Mouse (Mus musculus): ENCODE measurements around the gene Slc48a1. TPM values are rescaled to one million over a fixed set of nuclear protein-coding genes. Genes with fewer than 3 reads are reported as not detected.

Slc48a1 gene
- polyA plus RNA-seq, 1 experiment = 229 TPM

DNA sequence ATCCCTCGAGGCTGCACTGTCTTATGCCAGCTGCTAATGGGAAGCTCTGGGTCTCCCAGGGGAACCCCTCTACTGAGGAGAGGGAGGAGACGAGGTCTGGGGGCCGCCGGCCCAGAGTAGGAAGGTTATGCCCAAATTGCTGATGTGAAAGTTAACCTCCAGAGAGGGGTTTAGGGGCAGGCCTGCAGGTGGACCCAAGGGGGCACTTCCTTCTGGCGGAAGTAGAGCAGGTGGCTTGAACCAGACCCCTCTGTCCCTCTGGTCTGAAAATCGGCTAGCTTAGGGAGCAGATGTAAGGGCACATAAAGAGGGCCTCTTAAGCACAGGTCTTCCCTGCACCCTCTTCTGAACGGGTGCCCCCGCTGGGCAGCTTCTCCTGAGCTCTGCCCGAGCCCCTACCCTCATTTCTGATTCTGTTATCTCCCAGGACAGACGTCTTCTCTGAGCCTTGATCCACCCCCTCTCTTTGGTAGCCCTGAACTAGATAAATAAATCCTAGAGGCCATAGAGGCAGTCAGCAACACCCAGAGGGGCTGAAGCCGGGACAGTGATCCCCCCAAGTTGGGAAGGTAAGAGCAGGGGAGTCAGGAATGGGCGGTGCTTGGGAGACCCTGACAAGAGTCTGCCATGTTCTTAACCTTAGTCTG is 47.7 kb downstream of the Slc48a1 start:
- no peak for DNase-seq (ENCODE audit: low read depth)

- DNase-seq (ENCODE audit: low read depth) = no peak
These were observed 48.4 kb downstream of the Slc48a1 start for GRCm38 (mm10) chr15:97826588-97827261.

DNA sequence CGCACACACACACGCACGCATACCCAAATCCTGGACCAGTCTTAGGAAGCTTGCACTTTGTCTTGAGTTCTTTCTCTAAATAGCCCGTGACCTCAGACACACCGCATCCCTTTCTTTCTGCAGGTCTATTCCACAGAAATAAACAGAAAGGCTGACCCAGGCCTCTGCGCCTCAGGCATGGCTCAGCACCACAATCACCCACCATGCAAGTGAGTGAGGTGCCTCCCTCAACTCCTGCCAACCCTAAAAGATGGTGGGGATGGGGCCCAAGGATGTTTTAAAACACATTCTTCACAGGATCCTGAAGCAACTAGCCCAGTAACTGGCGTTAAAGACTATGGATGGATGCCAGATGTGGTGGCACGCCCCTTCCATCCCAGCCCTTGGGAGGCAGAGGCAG is 49.1 kb downstream of the Slc48a1 start:
- no peak for DNase-seq (ENCODE audit: low read depth)

GRCm38 (mm10) chr15:97828221-97828842 is 50.0 kb downstream of the Slc48a1 start:
- DNase-seq (ENCODE audit: low read depth) = no peak

GRCm38 (mm10) chr15:97828901-97829338 is 50.6 kb downstream of the Slc48a1 start:
- no peak for DNase-seq (ENCODE audit: low read depth)

DNA sequence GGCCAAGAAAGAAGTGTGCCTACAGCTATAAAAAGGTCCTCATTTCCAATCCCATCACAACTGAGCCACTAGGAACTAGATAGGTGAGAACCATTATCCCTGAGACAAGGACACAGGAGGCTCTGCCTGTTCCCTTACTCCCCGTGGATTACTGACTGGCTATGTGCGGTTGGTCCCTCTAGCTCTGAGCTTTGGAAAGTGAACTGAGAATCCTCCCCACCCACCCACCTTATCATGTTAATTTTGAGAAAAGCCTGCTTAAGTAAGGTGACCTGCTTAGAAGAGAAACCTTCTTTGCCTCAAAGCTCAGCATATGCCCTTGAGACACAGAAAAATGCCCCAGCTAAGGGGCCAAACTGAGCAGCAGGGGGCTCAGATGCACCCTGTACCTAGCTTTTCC is 51.1 kb downstream of the Slc48a1 start:
- no peak for DNase-seq (ENCODE audit: low read depth)

DNA sequence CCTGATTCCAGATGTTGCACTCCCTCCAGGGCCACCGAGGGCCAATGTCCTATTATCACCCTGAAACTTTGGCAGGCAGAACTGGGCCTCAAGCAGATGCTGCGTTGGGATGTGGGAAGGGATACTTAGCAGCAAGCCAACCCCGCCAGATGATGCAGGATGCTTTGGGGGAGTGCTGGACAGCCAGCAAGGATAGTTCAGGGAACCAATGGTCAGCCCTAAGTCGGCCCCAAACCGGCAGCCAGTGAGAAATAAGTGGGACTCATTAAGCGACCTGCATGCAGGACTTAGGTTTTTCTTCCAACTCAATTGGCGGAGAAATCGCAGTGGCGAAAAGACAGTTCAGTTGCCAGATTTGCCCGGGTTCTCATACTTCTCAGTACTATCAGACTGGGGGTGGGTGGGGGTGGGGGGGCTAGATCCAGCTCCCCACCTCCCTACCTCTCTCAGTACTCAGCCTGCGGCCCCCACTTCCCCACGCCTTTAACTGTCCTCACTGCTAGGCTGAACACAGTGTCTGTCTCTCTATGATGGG is 52.0 kb downstream of the Slc48a1 start:
- no peak for DNase-seq (ENCODE audit: low read depth)

- no peak for DNase-seq (ENCODE audit: low read depth)
These were observed 52.5 kb downstream of the Slc48a1 start for GRCm38 (mm10) chr15:97830788-97831241.

- DNase-seq (ENCODE audit: low read depth) = no peak
These were observed 53.1 kb downstream of the Slc48a1 start for GRCm38 (mm10) chr15:97831242-97831986.

- DNase-seq (ENCODE audit: low read depth) = no peak
These were observed 53.8 kb downstream of the Slc48a1 start for GRCm38 (mm10) chr15:97831987-97832640.

GRCm38 (mm10) chr15:97832764-97833479 is 54.6 kb downstream of the Slc48a1 start:
- DNase-seq (ENCODE audit: low read depth) = no peak

DNA sequence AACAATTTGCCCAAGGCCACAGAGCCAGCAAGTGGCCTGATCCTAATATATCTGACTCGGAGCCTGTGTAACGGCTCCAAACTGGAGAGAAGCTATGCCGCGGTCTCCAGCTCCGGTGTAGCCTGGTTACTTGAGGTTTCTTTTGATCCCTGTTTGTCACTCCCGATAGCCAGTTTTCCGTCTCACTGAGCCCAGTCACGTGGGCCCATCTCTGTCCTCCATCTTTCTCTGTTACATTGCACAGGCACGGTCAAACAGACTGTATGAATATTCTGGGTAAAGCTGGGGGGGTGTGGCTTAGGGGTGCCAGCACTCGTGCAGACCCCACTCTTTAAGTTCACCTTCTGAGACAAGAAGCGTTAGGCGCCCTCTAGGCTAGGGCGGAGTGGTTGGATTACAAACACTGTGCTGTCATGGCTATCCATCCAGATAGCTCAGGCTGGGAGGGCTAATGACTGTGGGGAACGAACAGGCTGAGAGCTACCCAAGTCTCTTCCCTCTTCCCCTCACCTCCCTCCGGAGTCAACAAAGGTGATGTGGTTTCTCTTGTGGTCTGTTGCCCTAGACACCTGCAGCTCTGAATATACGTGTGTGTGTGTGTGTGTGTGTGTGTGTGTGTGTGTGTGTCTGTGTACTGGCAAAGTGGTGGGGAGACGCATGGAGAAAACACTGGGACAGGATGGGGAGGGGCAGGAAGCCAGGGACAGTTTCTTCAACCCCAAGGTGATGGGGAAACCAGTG is 58.0 kb downstream of the Slc48a1 start:
- no peak for DNase-seq (ENCODE audit: low read depth)

- DNase-seq (ENCODE audit: low read depth) = no peak
These were observed 58.6 kb downstream of the Slc48a1 start for GRCm38 (mm10) chr15:97836894-97837247.

DNA sequence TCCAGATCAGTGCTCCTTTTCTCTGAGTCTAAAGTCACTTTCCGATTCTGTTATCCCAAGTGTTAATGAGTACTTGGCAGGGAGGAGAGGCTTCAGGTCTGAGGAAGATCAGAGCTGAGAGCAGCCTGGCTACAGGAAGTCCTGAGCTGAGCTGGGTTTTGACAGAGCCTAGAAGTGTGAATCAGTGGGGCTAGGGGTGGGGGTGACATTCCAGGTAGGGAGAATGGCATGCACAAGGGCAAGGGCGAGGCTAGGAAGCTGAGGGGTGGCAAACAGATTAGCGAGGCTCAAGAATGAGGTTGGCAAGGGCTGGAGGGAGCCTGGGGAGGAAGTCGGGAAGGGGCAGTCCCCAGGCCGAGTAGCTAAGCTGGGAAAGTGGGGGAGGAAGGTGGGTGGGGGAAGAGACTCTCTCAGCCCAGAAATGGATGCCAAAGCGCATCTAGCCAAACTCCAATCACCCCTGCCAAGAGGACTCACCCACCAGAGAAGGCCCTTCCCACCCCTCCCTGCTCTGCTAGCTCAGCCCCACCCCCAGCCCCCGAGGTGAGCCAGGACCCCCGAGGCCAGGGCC is 59.3 kb downstream of the Slc48a1 start:
- DNase-seq (ENCODE audit: low read depth) = no peak

DNA sequence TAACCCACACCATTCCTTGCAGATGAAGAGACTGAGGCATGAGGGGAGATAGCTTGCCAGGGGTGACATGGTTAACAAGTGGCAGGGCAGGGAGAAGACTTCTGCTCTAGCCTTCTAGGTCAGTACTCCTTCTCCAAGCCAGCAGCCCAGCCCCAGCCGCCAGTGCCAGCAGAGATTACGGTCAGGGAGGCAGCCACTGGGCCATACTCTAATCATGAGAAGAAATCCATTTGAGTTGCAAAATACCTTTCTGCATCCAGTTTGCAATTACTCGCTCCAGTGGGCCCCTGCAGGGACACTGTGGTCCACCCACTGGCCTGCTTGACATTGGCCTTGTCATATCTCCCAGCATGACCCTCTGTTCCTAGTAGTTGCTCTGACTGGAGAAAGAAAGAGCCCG is 60.1 kb downstream of the Slc48a1 start:
- DNase-seq (ENCODE audit: low read depth) = no peak

GRCm38 (mm10) chr15:97839012-97839411 is 60.7 kb downstream of the Slc48a1 start:
- DNase-seq (ENCODE audit: low read depth) = no peak

DNA sequence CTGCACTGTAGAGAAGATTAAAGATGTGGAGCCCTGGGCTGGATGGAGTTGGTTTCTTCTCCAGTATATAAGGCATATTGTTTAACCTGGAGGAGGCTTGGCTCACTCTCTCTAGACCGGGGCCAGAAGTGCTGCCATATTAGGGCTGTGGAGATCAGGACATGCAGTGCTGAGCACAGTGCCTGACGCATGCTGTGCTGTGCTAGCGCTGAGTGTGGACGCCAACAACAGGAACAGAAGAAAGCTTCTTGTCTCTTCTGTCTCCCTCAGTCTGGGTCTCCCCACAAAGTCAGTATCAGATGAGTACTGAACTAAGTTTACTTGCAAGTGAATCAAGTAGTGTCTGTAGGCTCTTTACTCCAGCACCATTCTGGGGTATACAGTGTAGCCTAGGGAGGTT is 61.2 kb downstream of the Slc48a1 start:
- no peak for DNase-seq (ENCODE audit: low read depth)

GRCm38 (mm10) chr15:97839991-97840455 is 61.7 kb downstream of the Slc48a1 start:
- no peak for DNase-seq (ENCODE audit: low read depth)

- DNase-seq (ENCODE audit: low read depth) = no peak
These were observed 62.5 kb downstream of the Slc48a1 start for GRCm38 (mm10) chr15:97840781-97841180.

GRCm38 (mm10) chr15:97841383-97841782 is 63.1 kb downstream of the Slc48a1 start:
- no peak for DNase-seq (ENCODE audit: low read depth)
